Mouse (Mus musculus) neural tube, embryonic 10.5 days (tissue): ENCODE data around the gene Gm49450.
"Not testable (repeated sequence)": the region's sequence is repeated elsewhere in the genome, so short reads cannot be mapped to it uniquely, and the experiment has no call there.

ENCODE experiments used
- DNase-seq: peaks from one replicate; pipeline ENCODE4 v3.0.0-alpha.2; 2017; ENCODE audit warnings: low spot score; ENCODE audit errors: extremely low spot score

Gm49450 gene

GRCm38 (mm10) chr15:98985982-98986715 lies 32.8 kb upstream of the Gm49450 start:
- no peak for DNase-seq

- DNase-seq, result peak; percentile 77
Measured at GRCm38 (mm10) chr15:98985240-98985981, 32.1 kb upstream of the Gm49450 start.

- peak; percentile 43 for DNase-seq
Measured at GRCm38 (mm10) chr15:98984681-98985080, 31.3 kb upstream of the Gm49450 start.

- peak; percentile 52 for DNase-seq
Measured at GRCm38 (mm10) chr15:98983431-98984081, 30.2 kb upstream of the Gm49450 start.

- no peak for DNase-seq
Measured at GRCm38 (mm10) chr15:98982100-98982499, 28.7 kb upstream of the Gm49450 start.

- DNase-seq, result no peak
Measured at GRCm38 (mm10) chr15:98980012-98980614, 26.8 kb upstream of the Gm49450 start.

GRCm38 (mm10) chr15:98978409-98979172 lies 25.2 kb upstream of the Gm49450 start:
- DNase-seq, result no peak

GRCm38 (mm10) chr15:98977759-98978408 lies 24.5 kb upstream of the Gm49450 start:
- no peak for DNase-seq

- no peak for DNase-seq
Measured at GRCm38 (mm10) chr15:98976763-98977758, 23.7 kb upstream of the Gm49450 start.

- DNase-seq, result no peak
Measured at GRCm38 (mm10) chr15:98973015-98973614, 19.8 kb upstream of the Gm49450 start.

- not testable (repeated sequence) for DNase-seq
Measured at GRCm38 (mm10) chr15:98971576-98972320, 18.4 kb upstream of the Gm49450 start.

- no peak for DNase-seq
Measured at GRCm38 (mm10) chr15:98971111-98971510, 17.8 kb upstream of the Gm49450 start.

GRCm38 (mm10) chr15:98969372-98970101 lies 16.2 kb upstream of the Gm49450 start:
- DNase-seq, result peak; percentile 60

- peak; percentile 84 for DNase-seq
Measured at GRCm38 (mm10) chr15:98968701-98969371, 15.5 kb upstream of the Gm49450 start.

- no peak for DNase-seq
Measured at GRCm38 (mm10) chr15:98959531-98959930, 6.2 kb upstream of the Gm49450 start.

GRCm38 (mm10) chr15:98958901-98959420 lies 5.6 kb upstream of the Gm49450 start:
- DNase-seq, result no peak

GRCm38 (mm10) chr15:98957475-98957874 lies 4.1 kb upstream of the Gm49450 start:
- no peak for DNase-seq
